Mouse (Mus musculus): ENCODE results near the gene Tmtc2. TPM values are rescaled to one million over a fixed set of nuclear protein-coding genes. Genes with fewer than 3 reads are reported as not detected.

Gene Tmtc2
- polyA plus RNA-seq, 1 experiment = 1.4 TPM

- no peak overlapping the region for H3K4me3 ChIP-seq (ENCODE audit: control insufficient read depth, insufficient read depth, low read length)
- 98% methylated on average over 3 of the region's 3 CpGs for WGBS
- no peaks in the 10 kb centered on the region for H3K36me3 ChIP-seq (ENCODE audit: control insufficient read depth, insufficient read depth, low read length)
- no peak for TF ChIP-seq CTCF (IDR thresholded peaks at IDR 0.05; ENCODE audit: borderline replicate concordance, control insufficient read depth, extremely low read depth, insufficient read depth, low read length, poor library complexity)
- no peak for TF ChIP-seq POLR2A (IDR thresholded peaks at IDR 0.05; ENCODE audit: control insufficient read depth, extremely low read depth, insufficient read depth, low read length, poor library complexity)
- H3K27me3 ChIP-seq (ENCODE audit: control insufficient read depth, insufficient read depth, low read length) = no peaks in the 10 kb centered on the region
- DNase-seq = no peak
- H3K27ac ChIP-seq (ENCODE audit: control insufficient read depth, insufficient read depth, low read length) = no peak overlapping the region
- H3K4me1 ChIP-seq (replicated peaks; ENCODE audit: control insufficient read depth, insufficient read depth, low read length) = no peaks in the 10 kb centered on the region
Observed at GRCm38 (mm10) chr10:105319299-105320057, 254.8 kb downstream of the Tmtc2 start.

- DNase-seq = no peak
- TF ChIP-seq POLR2A (IDR thresholded peaks at IDR 0.05; ENCODE audit: control insufficient read depth, extremely low read depth, insufficient read depth, low read length, poor library complexity) (no peak), CTCF (IDR thresholded peaks at IDR 0.05; ENCODE audit: borderline replicate concordance, control insufficient read depth, extremely low read depth, insufficient read depth, low read length, poor library complexity) (no peak)
- WGBS = 91% methylated on average over 2 of the region's 2 CpGs
- Histone ChIP-seq H3K4me3 (ENCODE audit: control insufficient read depth, insufficient read depth, low read length) (no peak overlapping the region), H3K4me1 (replicated peaks; ENCODE audit: control insufficient read depth, insufficient read depth, low read length) (no peaks in the 10 kb centered on the region), H3K27ac (ENCODE audit: control insufficient read depth, insufficient read depth, low read length) (no peak overlapping the region), H3K36me3 (ENCODE audit: control insufficient read depth, insufficient read depth, low read length) (no peaks in the 10 kb centered on the region), H3K27me3 (ENCODE audit: control insufficient read depth, insufficient read depth, low read length) (no peaks in the 10 kb centered on the region)
Observed at GRCm38 (mm10) chr10:105318869-105319268, 255.4 kb downstream of the Tmtc2 start.

- Histone ChIP-seq H3K4me3 (ENCODE audit: control insufficient read depth, insufficient read depth, low read length) (no peak overlapping the region), H3K27ac (ENCODE audit: control insufficient read depth, insufficient read depth, low read length) (no peak overlapping the region), H3K27me3 (ENCODE audit: control insufficient read depth, insufficient read depth, low read length) (no peaks in the 10 kb centered on the region), H3K36me3 (ENCODE audit: control insufficient read depth, insufficient read depth, low read length) (no peaks in the 10 kb centered on the region), H3K4me1 (replicated peaks; ENCODE audit: control insufficient read depth, insufficient read depth, low read length) (no peaks in the 10 kb centered on the region)
- TF ChIP-seq CTCF (IDR thresholded peaks at IDR 0.05; ENCODE audit: borderline replicate concordance, control insufficient read depth, extremely low read depth, insufficient read depth, low read length, poor library complexity) (no peak), POLR2A (IDR thresholded peaks at IDR 0.05; ENCODE audit: control insufficient read depth, extremely low read depth, insufficient read depth, low read length, poor library complexity) (no peak)
- 69% methylated on average over 5 of the region's 5 CpGs for WGBS
- DNase-seq = no peak
Observed at GRCm38 (mm10) chr10:105312986-105313385, 261.3 kb downstream of the Tmtc2 start.

GRCm38 (mm10) chr10:105297560-105297959, 276.7 kb downstream of the Tmtc2 start:
- TF ChIP-seq POLR2A (IDR thresholded peaks at IDR 0.05; ENCODE audit: control insufficient read depth, extremely low read depth, insufficient read depth, low read length, poor library complexity) = no peak
- no peak for TF ChIP-seq CTCF (IDR thresholded peaks at IDR 0.05; ENCODE audit: borderline replicate concordance, control insufficient read depth, extremely low read depth, insufficient read depth, low read length, poor library complexity)
- no peaks in the 10 kb centered on the region for H3K36me3 ChIP-seq (ENCODE audit: control insufficient read depth, insufficient read depth, low read length)
- H3K4me3 ChIP-seq (ENCODE audit: control insufficient read depth, insufficient read depth, low read length) = no peak overlapping the region
- no peaks in the 10 kb centered on the region for H3K27me3 ChIP-seq (ENCODE audit: control insufficient read depth, insufficient read depth, low read length)
- 78% methylated on average over 3 of the region's 3 CpGs for WGBS
- H3K27ac ChIP-seq (ENCODE audit: control insufficient read depth, insufficient read depth, low read length) = no peak overlapping the region
- no peaks in the 10 kb centered on the region for H3K4me1 ChIP-seq (replicated peaks; ENCODE audit: control insufficient read depth, insufficient read depth, low read length)
- DNase-seq = no peak

GRCm38 (mm10) chr10:105292961-105293360, 281.3 kb downstream of the Tmtc2 start:
- H3K27ac ChIP-seq (ENCODE audit: control insufficient read depth, insufficient read depth, low read length) = no peak overlapping the region
- 97% methylated on average over 1 of the region's 1 CpGs for WGBS
- H3K27me3 ChIP-seq (ENCODE audit: control insufficient read depth, insufficient read depth, low read length) = no peaks in the 10 kb centered on the region
- H3K36me3 ChIP-seq (ENCODE audit: control insufficient read depth, insufficient read depth, low read length) = no peaks in the 10 kb centered on the region
- no peak overlapping the region for H3K4me3 ChIP-seq (ENCODE audit: control insufficient read depth, insufficient read depth, low read length)
- no peak for DNase-seq
- TF ChIP-seq CTCF (IDR thresholded peaks at IDR 0.05; ENCODE audit: borderline replicate concordance, control insufficient read depth, extremely low read depth, insufficient read depth, low read length, poor library complexity) = no peak
- TF ChIP-seq POLR2A (IDR thresholded peaks at IDR 0.05; ENCODE audit: control insufficient read depth, extremely low read depth, insufficient read depth, low read length, poor library complexity) = no peak
- no peaks in the 10 kb centered on the region for H3K4me1 ChIP-seq (replicated peaks; ENCODE audit: control insufficient read depth, insufficient read depth, low read length)

GRCm38 (mm10) chr10:105288472-105288871, 285.8 kb downstream of the Tmtc2 start:
- Histone ChIP-seq H3K4me3 (ENCODE audit: control insufficient read depth, insufficient read depth, low read length) (no peak overlapping the region), H3K27ac (ENCODE audit: control insufficient read depth, insufficient read depth, low read length) (no peak overlapping the region), H3K27me3 (ENCODE audit: control insufficient read depth, insufficient read depth, low read length) (no peaks in the 10 kb centered on the region), H3K4me1 (replicated peaks; ENCODE audit: control insufficient read depth, insufficient read depth, low read length) (no peaks in the 10 kb centered on the region), H3K36me3 (ENCODE audit: control insufficient read depth, insufficient read depth, low read length) (no peaks in the 10 kb centered on the region)
- WGBS = 89% methylated on average over 2 of the region's 2 CpGs
- no peak for DNase-seq
- TF ChIP-seq CTCF (IDR thresholded peaks at IDR 0.05; ENCODE audit: borderline replicate concordance, control insufficient read depth, extremely low read depth, insufficient read depth, low read length, poor library complexity) (no peak), POLR2A (IDR thresholded peaks at IDR 0.05; ENCODE audit: control insufficient read depth, extremely low read depth, insufficient read depth, low read length, poor library complexity) (no peak)
